Mouse (Mus musculus): ENCODE results near the gene Zfp322a.

- TF ChIP-seq POLR2A (IDR thresholded peaks at IDR 0.05; ENCODE audit: extremely low read depth, insufficient read depth, low read length): no peak
- no peak for TF ChIP-seq CTCF (IDR thresholded peaks at IDR 0.05; ENCODE audit: low read depth, low read length)
Observed at GRCm38 (mm10) chr13:23402626-23403025, 33.6 kb upstream of the Zfp322a start.
